Mouse (Mus musculus): Measurements from ENCODE around the gene Camkmt.

The Camkmt gene

DNA sequence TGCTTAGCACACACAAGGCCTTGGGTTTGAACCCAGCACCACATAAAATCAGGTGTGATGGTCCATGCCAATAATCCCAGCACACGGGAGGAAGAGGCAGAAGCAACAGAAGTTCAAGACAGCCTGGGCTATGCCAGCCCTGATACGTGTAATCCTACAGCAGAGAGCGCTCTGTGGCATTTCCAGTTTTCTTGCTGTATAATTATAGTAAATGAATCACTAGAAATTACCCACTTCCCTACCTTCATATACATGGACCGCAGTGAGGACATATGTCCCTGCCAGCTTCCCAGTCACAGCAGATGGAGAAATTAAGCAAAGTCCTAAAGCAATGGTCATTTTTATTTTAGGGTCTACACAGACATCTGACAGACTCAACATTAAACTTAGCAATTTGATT, 16.3 kb upstream of the Camkmt start:
- no peak for DNase-seq (ENCODE audit: low read depth, low spot score)
- no peaks in the 10 kb centered on the region for H3K27me3 ChIP-seq (ENCODE audit: control insufficient read depth, insufficient read depth, low read length, poor library complexity, severe bottlenecking)
- no peaks in the 10 kb centered on the region for H3K36me3 ChIP-seq (ENCODE audit: control insufficient read depth, insufficient read depth, low read length, poor library complexity, severe bottlenecking)

DNA sequence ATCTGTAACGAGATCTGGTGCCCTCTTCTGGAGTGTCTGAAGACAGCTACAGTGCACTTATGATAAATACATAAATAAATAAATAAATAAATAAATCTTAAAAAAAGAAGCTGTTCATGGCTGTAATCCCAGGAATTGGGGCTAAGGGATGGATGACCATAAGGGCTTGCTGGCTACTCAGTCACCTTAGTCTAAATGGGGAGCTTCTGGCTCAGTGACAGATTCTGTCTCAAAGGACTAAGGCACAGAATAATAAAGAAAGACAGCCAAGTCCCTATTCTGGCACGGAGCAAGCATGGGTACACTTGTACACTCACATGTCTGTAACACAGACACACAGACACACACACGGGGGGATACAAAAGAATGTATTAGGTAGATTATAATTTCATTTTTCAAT, 11.1 kb upstream of the Camkmt start:
- no peaks in the 10 kb centered on the region for H3K27me3 ChIP-seq (ENCODE audit: control insufficient read depth, insufficient read depth, low read length, poor library complexity, severe bottlenecking)
- peaks cover 5% of the 10 kb centered on the region; the same call in 1 of the 2 replicates for H3K36me3 ChIP-seq (ENCODE audit: control insufficient read depth, insufficient read depth, low read length, poor library complexity, severe bottlenecking)
- DNase-seq (ENCODE audit: low read depth, low spot score) = no peak

DNA sequence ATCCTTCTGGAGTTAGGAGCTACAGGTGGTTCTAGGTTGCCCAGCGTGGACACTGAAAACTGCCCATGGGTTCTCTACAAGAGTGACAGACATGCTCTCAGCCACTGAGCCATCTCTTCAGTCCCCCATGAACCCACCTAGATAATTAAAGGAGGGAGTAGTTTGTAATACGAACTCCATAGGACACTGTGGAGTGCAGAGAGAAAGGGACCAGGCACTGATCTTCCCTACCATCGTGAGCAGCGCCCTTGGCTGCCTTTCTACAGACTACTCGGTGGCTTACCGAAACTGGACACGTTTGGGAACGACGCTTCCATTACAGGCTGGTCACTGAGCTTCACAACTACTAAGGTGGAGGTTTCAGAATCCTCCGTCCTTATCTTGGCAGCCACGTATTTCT, 9.6 kb upstream of the Camkmt start:
- Histone ChIP-seq H3K36me3 (ENCODE audit: control insufficient read depth, insufficient read depth, low read length, poor library complexity, severe bottlenecking) (peaks cover 5% of the 10 kb centered on the region; the same call in 1 of the 2 replicates), H3K27me3 (ENCODE audit: control insufficient read depth, insufficient read depth, low read length, poor library complexity, severe bottlenecking) (no peaks in the 10 kb centered on the region)
- DNase-seq (ENCODE audit: low read depth, low spot score) = no peak

DNA sequence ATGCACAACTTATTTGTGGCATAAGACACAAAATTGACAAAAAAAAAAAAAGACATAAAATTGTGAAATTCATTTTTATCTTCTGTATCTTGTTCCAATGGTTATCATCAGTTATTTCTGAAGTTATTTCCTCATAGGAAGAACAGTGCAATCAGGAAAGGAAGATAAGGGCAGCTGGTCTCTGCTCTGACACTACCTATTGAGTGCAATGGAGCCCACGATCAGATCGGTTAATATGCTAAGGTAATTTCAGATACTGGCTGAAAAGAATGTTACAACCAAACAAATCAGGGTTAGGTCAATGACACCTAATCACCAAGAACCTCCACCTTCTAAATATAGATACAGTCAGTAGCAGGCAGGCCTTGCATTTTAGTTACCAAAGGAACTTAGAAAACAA, 5.0 kb upstream of the Camkmt start:
- H3K36me3 ChIP-seq (ENCODE audit: control insufficient read depth, insufficient read depth, low read length, poor library complexity, severe bottlenecking) = peaks cover 3% of the 10 kb centered on the region; the same call in 1 of the 2 replicates
- no peaks in the 10 kb centered on the region for H3K27me3 ChIP-seq (ENCODE audit: control insufficient read depth, insufficient read depth, low read length, poor library complexity, severe bottlenecking)
- DNase-seq (ENCODE audit: low read depth, low spot score) = no peak

DNA sequence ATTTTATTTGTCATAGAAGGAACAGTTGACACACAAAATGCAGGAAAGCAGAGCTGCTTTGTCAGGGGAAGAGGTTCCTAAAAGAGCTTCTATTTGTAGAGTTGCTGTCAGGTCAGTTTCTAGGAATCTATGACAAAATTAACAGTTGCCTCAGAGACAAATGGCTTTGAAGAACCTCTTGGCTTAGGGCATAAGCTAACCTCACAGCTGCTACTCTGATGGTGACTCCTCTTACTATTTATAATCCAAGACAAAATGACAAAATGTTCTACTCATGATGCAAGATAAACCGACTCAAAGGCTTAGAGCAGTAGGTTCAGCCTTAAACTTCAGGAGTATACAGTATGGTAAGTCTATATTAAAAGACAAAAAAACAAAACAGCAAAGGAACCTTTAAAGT, 3.9 kb upstream of the Camkmt start:
- Histone ChIP-seq H3K36me3 (ENCODE audit: control insufficient read depth, insufficient read depth, low read length, poor library complexity, severe bottlenecking) (peaks cover 3% of the 10 kb centered on the region; the same call in 1 of the 2 replicates), H3K27me3 (ENCODE audit: control insufficient read depth, insufficient read depth, low read length, poor library complexity, severe bottlenecking) (no peaks in the 10 kb centered on the region)
- DNase-seq (ENCODE audit: low read depth, low spot score) = no peak

- Histone ChIP-seq H3K36me3 (ENCODE audit: control insufficient read depth, insufficient read depth, low read length, poor library complexity, severe bottlenecking) (peaks cover 3% of the 10 kb centered on the region; the same call in 1 of the 2 replicates), H3K27me3 (ENCODE audit: control insufficient read depth, insufficient read depth, low read length, poor library complexity, severe bottlenecking) (no peaks in the 10 kb centered on the region)
- DNase-seq (ENCODE audit: low read depth, low spot score) = no peak
Measured at GRCm38 (mm10) chr17:85087591-85087990, 2.8 kb upstream of the Camkmt start.

- DNase-seq (ENCODE audit: low read depth, low spot score) = no peak
- Histone ChIP-seq H3K27me3 (ENCODE audit: control insufficient read depth, insufficient read depth, low read length, poor library complexity, severe bottlenecking) (no peaks in the 10 kb centered on the region), H3K36me3 (ENCODE audit: control insufficient read depth, insufficient read depth, low read length, poor library complexity, severe bottlenecking) (no peaks in the 10 kb centered on the region)
Measured at GRCm38 (mm10) chr17:85088401-85088800, 2.0 kb upstream of the Camkmt start.

DNA sequence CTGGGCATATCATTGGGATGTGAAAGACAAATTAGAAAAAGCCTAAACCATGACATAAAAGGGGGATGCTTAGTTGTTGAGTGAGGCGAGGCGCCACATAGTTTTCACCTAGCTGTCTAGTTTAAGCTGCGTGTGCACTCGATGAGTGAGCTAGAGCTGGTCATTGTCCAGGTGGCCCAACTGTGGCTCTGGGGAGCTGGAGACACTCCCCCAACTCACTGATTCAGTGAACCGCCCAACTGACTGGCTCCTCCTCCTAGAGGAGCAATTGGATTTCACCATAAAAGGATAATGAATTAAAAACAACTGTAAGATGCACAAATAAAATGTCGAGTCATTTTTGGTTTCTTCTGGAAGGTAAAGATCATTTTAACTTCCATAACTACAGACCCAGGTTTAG, 1.3 kb upstream of the Camkmt start:
- no peak for DNase-seq (ENCODE audit: low read depth, low spot score)
- H3K36me3 ChIP-seq (ENCODE audit: control insufficient read depth, insufficient read depth, low read length, poor library complexity, severe bottlenecking) = no peaks in the 10 kb centered on the region
- no peaks in the 10 kb centered on the region for H3K27me3 ChIP-seq (ENCODE audit: control insufficient read depth, insufficient read depth, low read length, poor library complexity, severe bottlenecking)

DNA sequence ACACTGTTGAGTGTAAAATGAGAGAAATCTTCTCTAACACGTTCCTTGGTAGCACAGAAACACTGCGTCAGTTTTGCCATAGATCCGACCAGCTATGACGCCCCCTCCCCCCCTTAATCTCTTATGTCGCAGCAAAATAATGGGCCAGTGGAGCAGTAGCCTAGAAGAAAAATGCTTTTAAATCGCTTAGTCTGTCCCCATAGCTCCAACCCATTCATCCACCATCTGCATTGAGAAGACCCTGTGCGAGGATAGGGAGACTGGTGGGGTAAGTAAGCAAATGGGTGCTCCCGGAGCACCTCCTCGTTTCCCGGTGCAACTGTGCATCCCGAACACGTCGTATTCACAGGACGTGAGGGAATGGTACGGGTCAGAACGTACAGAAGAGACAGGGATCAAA, 731 bp upstream of the Camkmt start:
- Histone ChIP-seq H3K36me3 (ENCODE audit: control insufficient read depth, insufficient read depth, low read length, poor library complexity, severe bottlenecking) (no peaks in the 10 kb centered on the region), H3K27me3 (ENCODE audit: control insufficient read depth, insufficient read depth, low read length, poor library complexity, severe bottlenecking) (no peaks in the 10 kb centered on the region)
- peak; percentile 13 for DNase-seq (ENCODE audit: low read depth, low spot score)

DNA sequence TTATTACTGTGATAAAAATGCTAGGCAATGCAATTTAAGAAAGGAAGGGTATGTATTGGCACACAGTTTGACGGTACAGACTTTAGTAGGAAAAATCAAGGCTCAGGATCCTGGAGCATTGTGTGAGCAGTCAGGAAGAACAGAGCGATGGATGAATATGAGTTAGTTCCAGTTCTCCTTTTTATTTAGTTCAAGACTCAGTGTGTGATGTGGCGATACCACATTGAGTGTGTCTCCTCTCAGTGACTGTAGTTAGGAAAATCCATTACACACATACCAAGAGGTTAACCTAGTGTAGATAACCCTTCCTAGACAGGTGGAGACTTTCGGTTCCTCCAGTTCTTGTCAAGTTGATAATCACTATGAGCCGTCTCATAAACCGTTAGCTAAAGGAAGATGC, 1.4 kb downstream of the Camkmt start:
- H3K36me3 ChIP-seq (ENCODE audit: control insufficient read depth, insufficient read depth, low read length, poor library complexity, severe bottlenecking) = no peaks in the 10 kb centered on the region
- DNase-seq (ENCODE audit: low read depth, low spot score) = peak; percentile 16

DNA sequence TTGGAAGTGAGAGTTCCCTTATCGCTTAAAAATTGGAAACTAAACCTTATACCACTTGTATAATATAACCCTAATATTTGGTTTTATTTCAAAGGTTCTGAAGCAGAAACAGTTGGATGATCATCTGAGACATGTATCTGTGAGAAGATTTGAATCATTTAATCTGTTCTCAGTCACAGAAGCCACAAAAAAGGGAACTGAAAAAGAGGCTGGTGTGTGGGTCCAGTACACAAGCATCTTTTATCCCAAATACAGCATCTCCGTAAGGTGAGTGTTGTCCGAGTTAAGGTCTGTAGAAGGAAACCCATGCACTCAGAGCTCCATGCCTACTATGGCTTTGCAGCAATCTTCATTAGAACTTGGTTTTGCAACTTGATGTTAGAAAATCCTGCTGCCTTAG, 6.0 kb downstream of the Camkmt start:
- peak; percentile 45 for DNase-seq (ENCODE audit: low read depth, low spot score)
- H3K27me3 ChIP-seq (ENCODE audit: control insufficient read depth, insufficient read depth, low read length, poor library complexity, severe bottlenecking) = no peaks in the 10 kb centered on the region
- H3K36me3 ChIP-seq (ENCODE audit: control insufficient read depth, insufficient read depth, low read length, poor library complexity, severe bottlenecking) = no peaks in the 10 kb centered on the region

More for the DNA sequence above, 1.4 kb downstream of the Camkmt start:
- H3K27me3 ChIP-seq (ENCODE audit: control insufficient read depth, insufficient read depth, low read length, poor library complexity, severe bottlenecking) = no peaks in the 10 kb centered on the region

DNA sequence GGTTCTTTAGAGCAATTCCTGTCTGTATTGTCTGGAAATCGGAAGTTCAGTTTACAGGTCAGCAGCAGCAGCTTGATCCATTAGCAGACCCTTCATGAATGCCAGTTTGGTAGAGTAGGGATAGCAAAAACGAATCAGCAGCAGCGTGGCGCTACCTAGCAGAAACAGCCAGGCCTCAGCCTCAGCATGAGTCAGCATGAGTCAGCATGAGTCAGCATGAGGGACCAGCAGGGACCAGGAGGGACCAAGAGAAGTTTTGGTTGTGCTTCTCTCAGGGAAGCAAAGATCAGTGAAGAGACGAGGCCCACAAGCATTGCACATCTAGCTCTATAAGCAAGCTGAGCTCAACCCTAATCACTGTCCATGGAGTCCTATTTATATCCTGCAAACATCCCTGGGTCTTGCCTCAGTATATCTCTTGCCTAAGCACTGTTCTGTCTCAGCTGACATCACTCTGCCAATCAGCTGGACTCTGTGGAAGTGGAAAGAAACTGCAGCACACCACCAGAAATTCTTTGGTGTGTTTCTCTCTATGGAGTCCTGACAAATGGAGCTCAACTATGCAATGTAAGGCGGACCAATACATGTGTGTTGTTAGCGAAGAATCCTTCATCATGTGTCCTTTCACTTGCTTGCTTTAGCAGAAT, 8.4 kb downstream of the Camkmt start:
- no peak for DNase-seq (ENCODE audit: low read depth, low spot score)
- H3K27me3 ChIP-seq (ENCODE audit: control insufficient read depth, insufficient read depth, low read length, poor library complexity, severe bottlenecking) = no peaks in the 10 kb centered on the region
- H3K36me3 ChIP-seq (ENCODE audit: control insufficient read depth, insufficient read depth, low read length, poor library complexity, severe bottlenecking) = no peaks in the 10 kb centered on the region

DNA sequence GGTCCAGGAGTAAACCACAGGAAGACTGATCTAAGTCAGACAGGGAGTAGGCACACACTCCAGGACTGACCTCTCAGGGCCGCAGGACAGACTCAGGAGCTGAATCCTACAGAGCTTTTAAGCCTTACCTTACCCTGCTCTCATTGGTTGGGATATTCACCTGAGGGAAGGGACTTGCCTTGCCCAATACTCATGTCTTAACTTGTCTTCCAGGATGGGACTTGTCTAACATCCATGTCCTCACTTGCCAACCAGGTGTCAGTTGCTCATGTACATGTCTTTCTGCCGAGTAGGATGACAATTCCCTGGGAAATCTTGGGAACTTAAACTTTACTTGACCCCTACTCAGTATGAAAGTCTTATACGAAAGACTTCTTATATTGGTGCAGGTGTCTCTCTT, 9.9 kb downstream of the Camkmt start:
- no peak for DNase-seq (ENCODE audit: low read depth, low spot score)
- no peaks in the 10 kb centered on the region for H3K36me3 ChIP-seq (ENCODE audit: control insufficient read depth, insufficient read depth, low read length, poor library complexity, severe bottlenecking)
- H3K27me3 ChIP-seq (ENCODE audit: control insufficient read depth, insufficient read depth, low read length, poor library complexity, severe bottlenecking) = no peaks in the 10 kb centered on the region

DNA sequence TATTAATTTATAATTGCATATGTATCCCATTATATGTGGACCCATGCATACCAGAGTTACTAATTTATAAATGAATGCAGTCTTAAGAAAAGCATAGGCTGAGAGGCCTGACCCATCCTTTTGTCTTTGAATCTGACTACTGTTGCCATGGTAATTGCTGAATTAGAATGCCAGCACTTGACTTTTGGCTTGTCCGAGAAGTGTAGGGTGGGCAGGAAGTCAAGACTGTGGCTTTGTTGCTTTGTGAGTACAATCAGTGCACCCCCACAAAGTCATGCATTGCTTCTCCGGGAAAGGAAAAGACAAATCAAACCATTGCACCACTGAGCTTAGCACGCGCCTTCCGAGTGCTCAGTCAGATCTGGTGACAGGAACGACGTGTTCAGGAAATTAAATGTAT, 11.4 kb downstream of the Camkmt start:
- Histone ChIP-seq H3K36me3 (ENCODE audit: control insufficient read depth, insufficient read depth, low read length, poor library complexity, severe bottlenecking) (no peaks in the 10 kb centered on the region), H3K27me3 (ENCODE audit: control insufficient read depth, insufficient read depth, low read length, poor library complexity, severe bottlenecking) (no peaks in the 10 kb centered on the region)
- DNase-seq (ENCODE audit: low read depth, low spot score) = no peak

DNA sequence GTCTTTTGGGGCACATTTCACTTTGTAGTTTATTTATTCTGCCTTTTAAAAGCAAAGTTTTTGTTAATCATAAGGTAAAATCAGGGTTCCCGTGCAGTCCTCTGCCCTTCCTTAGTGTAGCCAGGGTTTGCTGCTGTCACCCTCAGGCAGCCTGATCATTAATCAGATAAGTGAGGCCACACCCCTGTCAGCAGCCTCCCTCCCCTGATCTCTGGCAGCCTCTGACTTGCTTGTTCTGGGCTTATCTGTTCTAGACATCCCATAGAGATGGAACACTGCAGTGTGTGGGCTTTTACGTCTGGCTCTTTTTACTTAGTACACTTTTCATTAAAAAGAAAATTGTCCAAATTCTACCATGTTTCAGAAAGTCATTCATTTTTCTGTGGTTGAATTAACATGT, 13.0 kb downstream of the Camkmt start:
- no peak for DNase-seq (ENCODE audit: low read depth, low spot score)
- H3K36me3 ChIP-seq (ENCODE audit: control insufficient read depth, insufficient read depth, low read length, poor library complexity, severe bottlenecking) = no peaks in the 10 kb centered on the region
- H3K27me3 ChIP-seq (ENCODE audit: control insufficient read depth, insufficient read depth, low read length, poor library complexity, severe bottlenecking) = no peaks in the 10 kb centered on the region

DNA sequence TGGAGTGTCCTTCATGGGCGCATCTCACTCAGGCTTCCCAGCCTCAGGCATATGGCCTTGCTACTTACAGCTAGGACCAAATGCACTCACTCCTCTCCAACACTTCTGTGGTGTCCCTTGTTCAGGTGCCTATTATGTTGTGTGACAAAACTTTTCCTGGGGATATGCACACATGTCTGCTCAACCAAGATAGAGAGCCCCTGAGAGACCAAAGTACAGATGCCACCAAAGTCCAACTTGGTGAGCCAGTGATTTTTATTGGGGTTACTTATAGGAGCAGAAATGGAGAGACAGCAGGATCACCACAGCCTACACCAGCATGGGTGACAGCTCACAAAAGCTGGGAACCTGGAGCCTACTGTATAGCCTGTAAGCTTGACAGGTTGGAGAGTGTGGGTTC, 20.3 kb downstream of the Camkmt start:
- DNase-seq (ENCODE audit: low read depth, low spot score) = no peak
- no peaks in the 10 kb centered on the region for H3K36me3 ChIP-seq (ENCODE audit: control insufficient read depth, insufficient read depth, low read length, poor library complexity, severe bottlenecking)
- no peaks in the 10 kb centered on the region for H3K27me3 ChIP-seq (ENCODE audit: control insufficient read depth, insufficient read depth, low read length, poor library complexity, severe bottlenecking)

Data from splenic B cell, adult 2 months (primary cell).